ENCODE assay signal across 22 mouse cellular contexts in the genomic region with DNA sequence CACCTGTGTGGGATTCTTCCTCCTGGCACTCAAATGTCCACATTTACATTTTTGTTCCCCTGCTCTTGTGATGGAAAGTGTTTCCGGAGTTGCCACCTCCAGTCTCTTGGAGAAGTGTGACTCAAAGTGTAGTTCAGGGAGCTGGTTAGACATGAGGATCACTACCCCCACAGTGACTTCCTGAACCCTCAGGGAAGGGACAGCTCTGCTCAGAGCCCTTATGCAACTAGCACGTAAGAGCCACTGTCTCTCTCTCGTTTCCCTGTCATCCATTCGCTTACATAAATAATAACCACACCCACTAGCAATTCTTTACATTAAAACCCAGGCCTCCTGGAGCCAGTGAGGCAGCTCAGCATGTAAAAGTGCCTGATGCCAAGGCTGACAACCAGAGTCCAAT. TPM values are rescaled to one million over a fixed set of nuclear protein-coding genes. Genes with fewer than 3 reads are reported as not detected.
A peak's percentile ranks its signal among the peaks of the same experiment; 100 is the strongest.
DNase-seq lines count a peak whose midpoint lies in the region; ATAC-seq lines count a peak whose summit lies in the region.
"Had no signal": no experiment of that assay in that cellular context is flagged by ENCODE, and none has a peak within 500 bp of the region (broad histone marks: within the 10 kb centered on the region; RNA-seq: fewer than 3 reads in every experiment).

No protein-coding gene starts in this region.

- DNase-seq in layer of hippocampus, postnatal 25 days (ENCODE audit: extremely low spot score in 1 of 2, low spot score in 1 of 2) = no peak
- no peak for DNase-seq in ovary, postnatal 36 days (ENCODE audit: low spot score)
- DNase-seq in kidney, postnatal 4 days = no peak
- DNase-seq: adrenal gland, adult 2 months; adrenal gland, adult 8-10 months; adrenal gland, postnatal 10 days; adrenal gland, postnatal 14 days; adrenal gland, postnatal 25 days; adrenal gland, postnatal 36 days; B cell, adult 2 months; cerebellum, adult 11 months; cerebellum, adult 11-12 months had no signal

- ATAC-seq in common myeloid progenitor, adult 5-6 weeks (replicated peaks; ENCODE audit: low read depth, poor library complexity, severe bottlenecking) = 0 out of 2 replicates have a peak, but pooled peaks have one; percentile 43
- ATAC-seq in granulocyte monocyte progenitor cell, adult 5-6 weeks (replicated peaks; ENCODE audit: poor library complexity, severe bottlenecking) = peak; percentile 86
- ATAC-seq in megakaryocyte, adult 5-6 weeks (ENCODE audit: poor library complexity, severe bottlenecking) = peak; percentile 70
- peak; percentile 76 for ATAC-seq in megakaryocyte progenitor cell, adult 5-6 weeks (replicated peaks; ENCODE audit: poor library complexity)
- ATAC-seq in frontal cortex, adult (ENCODE audit: low TSS enrichment) = no peak
- ATAC-seq: activated CD4-positive, CD25-positive, alpha-beta regulatory T cell, adult 4 months; CD4-positive, CD25-positive, alpha-beta regulatory T cell, adult 4 months; Patski had no signal

RNA-seq across cellular contexts. Expression of a gene that starts 41.2 kb away (rescaled TPM):
- not detected in 2 replicates for total RNA-seq in common myeloid progenitor, adult 5-6 weeks (2017)
- not detected in 2 replicates for total RNA-seq in granulocyte monocyte progenitor cell, adult 5-6 weeks (2014; fragmentation: Nextera tagmentation)
- total RNA-seq in granulocyte monocyte progenitor cell, adult 5-6 weeks (2017) = not detected in 2 replicates
- total RNA-seq in megakaryocyte, adult 5-6 weeks (2015) = not detected in 2 replicates
- total RNA-seq in megakaryocyte, adult 5-6 weeks (2017) = not detected in 2 replicates
- total RNA-seq in megakaryocyte progenitor cell, adult 5-6 weeks (2015) = not detected in 2 replicates
- total RNA-seq in megakaryocyte progenitor cell, adult 5-6 weeks (2017) = not detected in 2 replicates
- total RNA-seq in layer of hippocampus, postnatal 25 days (2021) = 100 to 1,000 TPM; 202 to 207 TPM
- total RNA-seq: CH12.LX, MEL had no signal

Comparison
In these comparisons a context has a peak if more than half of its experiments do, and no peak if none do; other contexts are left out.
1. RNA of a gene that starts 41.2 kb away (total RNA-seq): 202 to 207 TPM in layer of hippocampus, postnatal 25 days; not detected in common myeloid progenitor, adult 5-6 weeks, not detected in granulocyte monocyte progenitor cell, adult 5-6 weeks, not detected in megakaryocyte, adult 5-6 weeks and not detected in megakaryocyte progenitor cell, adult 5-6 weeks; every median in the first group is over 100 times any median in the second.